Mouse (Mus musculus): Measurements from ENCODE around the gene Siglecf. TPM values are rescaled to one million over a fixed set of nuclear protein-coding genes. Genes with fewer than 3 reads are reported as not detected.
A peak's percentile ranks its signal among the peaks of the same experiment; 100 is the strongest.

Gene Siglecf
- total RNA-seq, 2 experiments from 2014 or later, result 0.20 TPM; not detected in 1

DNA sequence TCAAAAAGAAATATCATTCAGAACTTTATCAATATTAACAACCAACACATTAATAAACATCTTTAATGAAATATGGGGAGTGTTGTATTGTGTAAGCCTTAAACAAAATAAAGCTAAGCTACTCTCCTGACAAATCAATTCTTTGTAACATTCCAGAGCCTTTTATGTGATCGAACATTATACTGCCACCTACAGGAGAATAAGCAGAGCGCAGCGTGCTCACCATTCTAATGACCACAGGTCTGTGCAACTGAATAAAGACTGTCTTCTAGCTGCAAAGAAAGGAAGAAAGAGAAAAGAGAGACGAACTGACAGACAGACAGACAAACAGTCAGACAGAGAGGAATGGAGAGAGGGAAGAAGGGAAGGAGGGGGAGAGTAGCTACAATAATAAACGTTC lies 27.1 kb downstream of the Siglecf start:
- peak; percentile 6 to 34 for DNase-seq

GRCm38 (mm10) chr7:43392349-43393121 lies 41.4 kb downstream of the Siglecf start:
- no peak for DNase-seq

DNA sequence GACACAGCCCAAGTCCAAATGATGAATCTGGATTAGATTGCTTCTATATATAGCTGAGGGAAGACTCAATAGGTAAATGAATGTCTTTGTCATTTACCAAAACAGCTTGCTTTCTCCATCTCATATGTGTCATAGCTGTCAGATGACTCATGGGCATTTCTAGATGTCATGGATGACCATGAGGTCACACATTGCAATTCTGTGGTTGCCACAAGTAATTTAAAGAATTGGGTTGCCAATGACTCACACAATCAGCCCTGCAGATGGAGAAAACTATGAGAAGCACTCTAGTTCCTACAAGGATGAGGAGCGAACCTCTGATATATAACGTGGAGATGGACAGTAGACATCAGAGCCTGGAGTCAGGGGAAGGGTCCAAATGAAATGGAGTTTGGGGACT lies 48.4 kb downstream of the Siglecf start:
- DNase-seq, result no peak

- DNase-seq, result no peak
Observed at GRCm38 (mm10) chr7:43402718-43403117, 51.6 kb downstream of the Siglecf start.

GRCm38 (mm10) chr7:43407573-43407972 lies 56.4 kb downstream of the Siglecf start:
- DNase-seq, result no peak

GRCm38 (mm10) chr7:43408131-43408553 lies 57.0 kb downstream of the Siglecf start, which contains the start of gene Siglecg:
TSS of gene Siglecg (plus strand) at chr7:43408204.
- DNase-seq, result no peak

GRCm38 (mm10) chr7:43409084-43409483 lies 57.9 kb downstream of the Siglecf start:
- no peak for DNase-seq

Other genes starting within 250 kb of the Siglecf start
- not detected for gene Zfp936, start 237.1 kb upstream of the Siglecf start, total RNA-seq (2021)
- 10 to 100 TPM; 19.1 to 24.9 TPM for gene Zfp715, start 38.0 kb upstream of the Siglecf start, total RNA-seq (2021)
- under 1 TPM in 1 of 2 experiments, not detected in 1; 0.33 TPM for gene Siglecg, start 56.9 kb downstream of the Siglecf start, total RNA-seq (2021)
- not detected for gene Lim2, start 76.3 kb downstream of the Siglecf start, total RNA-seq (2021)
- gene Nkg7, start 85.7 kb downstream of the Siglecf start, total RNA-seq (2021), result under 1 TPM in 1 of 2 experiments, not detected in 1; 0.50 TPM
- gene Cldnd2, start 89.4 kb downstream of the Siglecf start, total RNA-seq (2021), result not detected
- 100 to 1,000 TPM; 504 to 548 TPM for gene Etfb, start 92.7 kb downstream of the Siglecf start, total RNA-seq (2021)
- gene Gm45233, start 92.8 kb downstream of the Siglecf start, total RNA-seq (2021), result 1 to 10 TPM in 1 of 2 experiments, not detected in 1; 1.2 TPM
- 1 to 10 TPM; 1.5 to 1.7 TPM for gene Vsig10l, start 111.8 kb downstream of the Siglecf start, total RNA-seq (2021)
- 1 to 10 TPM; 1.3 to 1.5 TPM for gene Iglon5, start 138.7 kb downstream of the Siglecf start, total RNA-seq (2021)
- gene 4931406B18Rik, start 154.6 kb downstream of the Siglecf start, total RNA-seq (2021), result not detected
- gene Cd33, start 193.1 kb downstream of the Siglecf start, total RNA-seq (2021), result 1 to 10 TPM; 2.2 to 3.7 TPM
- gene Zfp658, start 210.9 kb downstream of the Siglecf start, total RNA-seq (2021), result 1 to 10 TPM; 2.5 to 2.6 TPM
- gene Zfp719, start 228.3 kb downstream of the Siglecf start, total RNA-seq (2021), result 10 to 100 TPM; 16.4 to 19.9 TPM